Mouse (Mus musculus): ENCODE measurements around the gene Adgrl2. TPM values are rescaled to one million over a fixed set of nuclear protein-coding genes. Genes with fewer than 3 reads are reported as not detected.

The Adgrl2 gene
- total RNA-seq, 2 experiments from 2014 or later, result 102 to 112 TPM

GRCm38 (mm10) chr3:148842533-148842932 lies 147.8 kb downstream of the Adgrl2 start:
- intact Hi-C loops (cut with DNase I), result loop anchor here (5.0 kb wide), 1 partner anchor 145 kb away; no protein-coding TSS in a partner anchor
- DNase-seq, result no peak

- DNase-seq, result no peak
- intact Hi-C loops (cut with DNase I), result no loop called here
These were observed 151.5 kb downstream of the Adgrl2 start for GRCm38 (mm10) chr3:148838835-148839296.

GRCm38 (mm10) chr3:148838095-148838834 lies 152.1 kb downstream of the Adgrl2 start:
- peak; percentile 28 to 39 for DNase-seq
- intact Hi-C loops (cut with DNase I), result no loop called here

GRCm38 (mm10) chr3:148835136-148835535 lies 155.2 kb downstream of the Adgrl2 start:
- DNase-seq, result no peak
- intact Hi-C loops (cut with DNase I), result no loop called here

GRCm38 (mm10) chr3:148833070-148833769 lies 157.1 kb downstream of the Adgrl2 start:
- DNase-seq, result no peak
- intact Hi-C loops (cut with DNase I), result no loop called here

- intact Hi-C loops (cut with DNase I), result no loop called here
- no peak for DNase-seq
These were observed 158.4 kb downstream of the Adgrl2 start for GRCm38 (mm10) chr3:148832001-148832400.

- intact Hi-C loops (cut with DNase I), result no loop called here
- no peak for DNase-seq
These were observed 161.8 kb downstream of the Adgrl2 start for GRCm38 (mm10) chr3:148828519-148828918.

GRCm38 (mm10) chr3:148823551-148823950 lies 166.8 kb downstream of the Adgrl2 start:
- intact Hi-C loops (cut with DNase I), result no loop called here
- DNase-seq, result no peak

- intact Hi-C loops (cut with DNase I), result no loop called here
- DNase-seq, result no peak
These were observed 168.7 kb downstream of the Adgrl2 start for GRCm38 (mm10) chr3:148821632-148822031.

GRCm38 (mm10) chr3:148819323-148820046 lies 170.9 kb downstream of the Adgrl2 start:
- no peak for DNase-seq
- intact Hi-C loops (cut with DNase I), result no loop called here

- intact Hi-C loops (cut with DNase I), result no loop called here
- no peak for DNase-seq
These were observed 171.8 kb downstream of the Adgrl2 start for GRCm38 (mm10) chr3:148818414-148819105.

GRCm38 (mm10) chr3:148817491-148817890 lies 172.9 kb downstream of the Adgrl2 start:
- DNase-seq, result no peak
- intact Hi-C loops (cut with DNase I), result no loop called here

- intact Hi-C loops (cut with DNase I), result no loop called here
- no peak for DNase-seq
These were observed 177.2 kb downstream of the Adgrl2 start for GRCm38 (mm10) chr3:148813121-148813520.

- intact Hi-C loops (cut with DNase I), result no loop called here
- DNase-seq, result no peak
These were observed 178.3 kb downstream of the Adgrl2 start for GRCm38 (mm10) chr3:148812059-148812458.

- intact Hi-C loops (cut with DNase I), result no loop called here
- DNase-seq, result peak; percentile 10 to 19
These were observed 183.4 kb downstream of the Adgrl2 start for GRCm38 (mm10) chr3:148806977-148807376.

- intact Hi-C loops (cut with DNase I), result no loop called here
- no peak for DNase-seq
These were observed 197.0 kb downstream of the Adgrl2 start for GRCm38 (mm10) chr3:148793286-148793913.

GRCm38 (mm10) chr3:148770310-148770709 lies 220.0 kb downstream of the Adgrl2 start:
- DNase-seq, result no peak
- intact Hi-C loops (cut with DNase I), result no loop called here

Data from heart, postnatal 10 days (tissue).